Mouse (Mus musculus) CD8-positive naive resting alpha-beta T cell, adult 2 months (primary cell): ENCODE results near the gene Eme2.
A peak's percentile ranks its signal among the peaks of the same experiment; 100 is the strongest.

Experiments
- DNase-seq, 2 experiments: peaks; one replicate each; pipeline ENCODE4 v3.0.0; 2022; ENCODE audit warnings: low read depth in 2 of 2, low spot score in 2 of 2

Gene Eme2

DNA sequence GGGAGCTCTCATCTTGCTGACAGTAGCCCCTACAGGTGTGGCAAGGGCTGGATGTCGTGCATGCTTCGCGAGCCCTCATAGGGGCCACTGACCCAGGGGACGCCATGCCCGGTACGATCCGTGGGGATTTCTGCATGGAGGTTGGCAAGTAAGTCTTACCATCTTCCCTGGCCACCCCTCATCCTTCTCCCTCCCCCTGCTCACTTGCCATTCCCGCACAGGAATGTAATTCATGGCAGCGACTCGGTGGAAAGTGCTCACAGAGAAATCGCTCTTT, 2.0 kb upstream of the Eme2 start:
- DNase-seq: no peak

DNA sequence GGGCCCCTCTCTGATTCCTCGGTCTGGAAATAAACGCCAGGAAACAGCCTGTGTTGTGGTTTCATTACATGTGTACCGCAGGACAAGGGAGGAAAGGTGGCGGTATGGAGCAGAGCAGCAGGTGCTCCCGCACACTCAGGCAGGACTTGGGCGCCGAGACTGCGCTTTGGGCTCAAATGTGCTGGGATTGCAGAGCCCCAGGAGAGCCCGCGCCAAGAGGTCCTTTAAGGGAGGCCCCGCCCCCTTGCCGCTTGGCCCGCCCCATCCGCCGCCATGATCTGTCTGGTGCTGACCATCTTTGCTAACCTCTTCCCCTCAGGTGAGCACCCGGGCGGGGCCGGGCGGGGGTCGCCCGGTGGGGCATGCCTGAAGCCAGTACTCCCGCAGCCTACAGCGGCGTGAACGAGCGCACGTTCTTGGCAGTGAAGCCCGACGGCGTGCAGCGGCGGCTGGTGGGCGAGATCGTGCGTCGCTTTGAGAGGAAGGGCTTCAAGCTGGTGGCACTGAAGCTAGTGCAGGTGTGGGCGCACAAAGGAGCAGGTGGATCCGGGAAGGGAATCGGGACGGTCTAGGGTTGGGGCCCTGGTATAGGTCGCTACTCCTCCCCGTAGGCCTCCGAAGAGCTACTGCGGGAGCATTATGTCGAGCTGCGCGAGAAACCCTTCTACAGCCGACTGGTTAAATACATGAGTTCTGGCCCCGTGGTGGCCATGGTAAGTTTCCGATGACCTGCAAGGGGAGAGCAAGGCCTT, 1.5 kb upstream of the Eme2 start, which contains the start of gene Nme3:
Gene Nme3, plus strand, starts transcription at position 260 of the 752 bp plus-strand sequence.
- peak; percentile 36 to 55 for DNase-seq

DNA sequence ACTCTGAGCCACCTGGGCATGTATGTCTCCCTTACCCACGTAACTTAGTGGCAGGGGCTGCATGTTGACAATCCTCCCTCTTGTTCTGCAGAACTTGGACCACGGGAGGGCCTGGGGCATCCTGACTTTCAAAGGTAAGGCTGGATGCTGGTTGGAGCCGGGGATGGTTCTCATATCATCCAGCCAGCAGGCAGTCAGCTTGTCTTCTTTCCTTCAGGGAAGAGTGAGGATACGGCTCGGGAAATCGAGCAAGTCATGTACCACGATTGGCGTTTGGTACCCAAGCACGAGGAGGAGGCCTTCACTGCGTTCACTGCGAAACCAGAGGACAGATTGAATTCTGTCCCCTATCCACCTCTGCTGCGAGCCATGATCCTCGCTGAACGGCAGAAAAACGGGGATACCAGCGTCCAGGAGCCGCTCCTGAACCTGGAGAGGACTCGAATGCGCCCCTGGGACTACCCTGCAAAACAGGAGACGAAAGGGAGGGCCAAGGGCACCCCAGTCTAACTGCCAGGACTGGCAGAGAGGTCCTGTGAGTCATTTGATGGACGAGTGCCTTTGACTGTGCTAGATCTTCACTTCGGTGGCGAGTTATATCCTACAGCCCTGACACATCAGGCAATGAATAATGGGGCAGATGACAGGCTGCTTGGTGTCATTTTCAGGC, 819 bp upstream of the Eme2 start:
- DNase-seq: no peak

DNA sequence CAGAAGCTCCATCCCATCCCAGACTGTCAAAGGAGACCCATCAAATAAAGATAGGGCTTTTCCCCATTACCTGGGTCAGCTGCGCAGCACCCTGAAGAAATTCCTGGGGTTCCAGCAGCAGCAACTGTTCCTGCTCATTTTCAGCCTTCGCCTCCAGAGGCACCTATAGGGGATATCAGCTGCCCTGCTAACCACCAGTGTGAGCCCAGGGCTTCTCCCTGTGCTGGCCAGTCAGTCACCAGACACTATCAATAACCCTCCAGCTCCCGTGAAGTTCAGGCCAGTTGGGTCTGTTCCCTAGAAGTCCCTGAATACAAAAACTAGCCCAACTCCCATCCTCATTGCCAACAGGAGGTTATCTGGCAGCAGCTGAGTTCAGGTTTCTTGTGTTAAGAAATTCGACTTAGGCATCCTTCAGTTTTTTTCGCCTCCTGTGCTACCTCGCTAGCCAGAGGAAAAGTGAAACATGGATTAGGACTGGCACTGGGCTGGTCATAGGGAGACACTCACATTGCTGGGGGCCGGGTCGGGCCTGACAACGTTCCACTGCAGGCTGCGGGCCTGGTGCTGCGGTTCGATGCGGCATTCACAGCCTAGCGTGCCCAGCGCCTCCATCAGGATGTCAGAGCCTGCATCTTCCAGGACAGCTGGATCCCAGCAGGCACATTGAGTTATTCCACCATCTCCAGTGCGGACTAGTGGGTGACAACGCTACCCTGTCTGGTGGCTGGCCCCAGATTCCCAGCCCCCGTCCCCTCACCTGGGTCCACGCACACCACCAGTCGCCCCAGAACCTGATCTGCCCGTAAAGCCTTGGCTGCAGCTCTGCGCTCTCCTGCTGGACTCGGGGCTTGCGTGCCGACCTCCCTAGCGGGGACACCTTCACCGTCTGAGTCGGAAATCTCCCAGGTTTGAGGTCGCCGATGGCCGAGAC, 559 bp downstream of the Eme2 start:
- DNase-seq: no peak

- no peak for DNase-seq
Measured at GRCm38 (mm10) chr17:24893276-24893675, 1.6 kb downstream of the Eme2 start.

- DNase-seq: no peak
Measured at GRCm38 (mm10) chr17:24892785-24893184, 2.1 kb downstream of the Eme2 start.

GRCm38 (mm10) chr17:24891321-24891720, 3.6 kb downstream of the Eme2 start:
- no peak for DNase-seq

GRCm38 (mm10) chr17:24890151-24891092, 4.5 kb downstream of the Eme2 start:
- no peak for DNase-seq

GRCm38 (mm10) chr17:24888862-24889261, 6.0 kb downstream of the Eme2 start:
- DNase-seq: no peak

- DNase-seq: no peak
Measured at GRCm38 (mm10) chr17:24887291-24888080, 7.4 kb downstream of the Eme2 start.

GRCm38 (mm10) chr17:24886932-24887271, 8.0 kb downstream of the Eme2 start:
- no peak for DNase-seq

- DNase-seq: peak; percentile 95 to 96
Measured at GRCm38 (mm10) chr17:24886134-24886931, 8.6 kb downstream of the Eme2 start, which contains the start of the genes Nubp2 and Spsb3. Nubp2 (minus strand) TSS chr17:24886349. Spsb3 (plus strand) TSS chr17:24886643.

DNA sequence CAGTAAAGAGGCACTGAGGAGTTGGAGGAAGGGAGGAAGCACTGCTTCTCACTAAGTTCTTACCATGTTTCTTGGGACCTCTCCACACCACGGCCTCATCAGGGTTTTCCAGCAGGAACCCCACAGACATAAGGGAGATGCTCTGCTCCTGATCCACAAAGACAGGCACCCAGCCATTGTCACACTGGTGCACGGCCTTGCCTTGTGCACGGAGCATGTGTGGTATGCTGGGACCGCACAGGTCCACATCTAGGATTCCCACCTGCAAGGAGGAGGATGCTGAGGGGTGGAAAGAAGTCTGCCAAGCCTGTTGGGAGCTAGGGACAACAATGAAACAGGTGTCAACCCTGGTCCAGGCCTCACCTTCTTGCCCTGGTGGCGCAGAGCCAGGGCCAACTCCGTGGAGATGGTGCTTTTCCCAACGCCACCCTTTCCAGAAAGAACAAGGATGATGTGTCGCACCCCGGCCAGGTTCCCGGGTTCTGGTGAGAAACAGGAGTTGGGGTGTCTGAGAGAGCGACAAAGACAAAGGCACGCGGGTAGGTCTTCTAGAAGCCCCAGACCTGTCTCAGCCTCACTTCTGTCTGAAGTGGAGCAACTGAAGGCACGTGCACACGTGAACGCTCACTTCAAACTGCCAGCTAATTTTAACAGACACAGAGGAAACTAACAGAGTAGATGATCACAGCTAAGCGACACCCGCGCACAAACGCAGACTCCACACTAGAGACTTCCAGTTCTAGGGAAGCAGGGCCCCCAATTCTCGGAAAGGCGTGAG, 9.3 kb downstream of the Eme2 start:
- DNase-seq: no peak

GRCm38 (mm10) chr17:24884391-24884790, 10.5 kb downstream of the Eme2 start:
- no peak for DNase-seq

- DNase-seq: no peak
Measured at GRCm38 (mm10) chr17:24881738-24882440, 13.0 kb downstream of the Eme2 start.

GRCm38 (mm10) chr17:24878531-24878930, 16.4 kb downstream of the Eme2 start:
- no peak for DNase-seq

- DNase-seq: no peak
Measured at GRCm38 (mm10) chr17:24878117-24878397, 16.8 kb downstream of the Eme2 start.
